Mouse (Mus musculus) monocyte, adult 2 months (primary cell): Measurements from ENCODE around the gene Gak.

ENCODE experiments used
- DNase-seq, 2 experiments: peaks; one replicate each; pipeline ENCODE4 v3.0.0; 2022; ENCODE audit warnings: low spot score in 2 of 2, low read depth in 1 of 2

Gak gene

GRCm38 (mm10) chr5:108629634-108630483 lies at the start of gene Gak, which contains the start of gene Tmem175:
Gene Gak (minus strand): TSS chr5:108629755.
Gene Tmem175 (plus strand): TSS chr5:108629770.
- peak; percentile 65 to 90 for DNase-seq

- DNase-seq = no peak
Measured at GRCm38 (mm10) chr5:108678296-108678854, 48.8 kb upstream of the Gak start.

- DNase-seq = no peak
Measured at GRCm38 (mm10) chr5:108677605-108678295, 48.2 kb upstream of the Gak start.

GRCm38 (mm10) chr5:108676772-108677498 lies 47.4 kb upstream of the Gak start:
- no peak for DNase-seq

GRCm38 (mm10) chr5:108675251-108675816 lies 45.8 kb upstream of the Gak start, which contains the start of gene Slc26a1:
Gene Slc26a1 (minus strand): TSS chr5:108675569.
- DNase-seq = no peak

- DNase-seq = no peak
Measured at GRCm38 (mm10) chr5:108674624-108675023, 45.1 kb upstream of the Gak start.

- no peak for DNase-seq
Measured at GRCm38 (mm10) chr5:108671757-108672156, 42.2 kb upstream of the Gak start.

GRCm38 (mm10) chr5:108670785-108671184 lies 41.2 kb upstream of the Gak start:
- DNase-seq = peak in 1 of 2 experiments; percentile 15

- DNase-seq = no peak
Measured at GRCm38 (mm10) chr5:108669986-108670385, 40.4 kb upstream of the Gak start.

- peak; percentile 84 to 92 for DNase-seq
Measured at GRCm38 (mm10) chr5:108668977-108669936, 39.7 kb upstream of the Gak start, which contains the start of gene Dgkq. Gene Dgkq (minus strand): TSS chr5:108669672.

- DNase-seq = no peak
Measured at GRCm38 (mm10) chr5:108668387-108668932, 38.9 kb upstream of the Gak start.

GRCm38 (mm10) chr5:108667370-108667769 lies 37.8 kb upstream of the Gak start:
- DNase-seq = no peak

- DNase-seq = no peak
Measured at GRCm38 (mm10) chr5:108665066-108665465, 35.5 kb upstream of the Gak start.

GRCm38 (mm10) chr5:108662772-108663171 lies 33.2 kb upstream of the Gak start:
- DNase-seq = no peak

GRCm38 (mm10) chr5:108660632-108661268 lies 31.2 kb upstream of the Gak start:
- peak; percentile 54 to 79 for DNase-seq

- no peak for DNase-seq
Measured at GRCm38 (mm10) chr5:108659698-108660631, 30.4 kb upstream of the Gak start, which contains the start of gene Idua. Gene Idua (plus strand): TSS chr5:108660331.

- no peak for DNase-seq
Measured at GRCm38 (mm10) chr5:108658611-108659010, 29.1 kb upstream of the Gak start.

GRCm38 (mm10) chr5:108657406-108657805 lies 27.9 kb upstream of the Gak start:
- no peak for DNase-seq
